Mouse (Mus musculus): ENCODE measurements around the gene Dhdh. TPM values are rescaled to one million over a fixed set of nuclear protein-coding genes. Genes with fewer than 3 reads are reported as not detected.

Dhdh gene
- total RNA-seq, 2 experiments from 2014 or later = 13.1 to 22.9 TPM

- Histone ChIP-seq H3K27ac (peak overlapping the region; percentile 97), H3K4me3 (no peak overlapping the region)
- intact Hi-C loops (cut with DNase I) = no loop called here
- DNase-seq = peak; percentile 38
- no peak for TF ChIP-seq CTCF (IDR thresholded peaks at IDR 0.05)
Observed at GRCm38 (mm10) chr7:45455932-45456696, 32.5 kb downstream of the Dhdh start.

- Histone ChIP-seq H3K27ac (no peak overlapping the region), H3K4me3 (no peak overlapping the region)
- no peak for DNase-seq
- intact Hi-C loops (cut with DNase I) = no loop called here
- TF ChIP-seq CTCF (IDR thresholded peaks at IDR 0.05) = no peak
Observed at GRCm38 (mm10) chr7:45454971-45455370, 33.6 kb downstream of the Dhdh start.

- Histone ChIP-seq H3K4me3 (no peak overlapping the region), H3K27ac (peak overlapping the region; percentile 32)
- TF ChIP-seq CTCF (IDR thresholded peaks at IDR 0.05) = peak; percentile 96; the same call in 1 of the 2 replicates
- peak; percentile 88 for DNase-seq
- intact Hi-C loops (cut with DNase I) = no loop called here
Observed at GRCm38 (mm10) chr7:45451344-45451982, 37.1 kb downstream of the Dhdh start.

GRCm38 (mm10) chr7:45449974-45450373, 38.6 kb downstream of the Dhdh start:
- intact Hi-C loops (cut with DNase I) = no loop called here
- DNase-seq = no peak
- no peak overlapping the region for H3K27ac ChIP-seq
- no peak overlapping the region for H3K4me3 ChIP-seq
- no peak for TF ChIP-seq CTCF (IDR thresholded peaks at IDR 0.05)

- peak; percentile 46 for DNase-seq
- intact Hi-C loops (cut with DNase I) = no loop called here
- peak overlapping the region; percentile 48 for H3K4me3 ChIP-seq
- TF ChIP-seq CTCF (IDR thresholded peaks at IDR 0.05) = peak; percentile 73
- H3K27ac ChIP-seq = peak overlapping the region; percentile 93
Observed at GRCm38 (mm10) chr7:45447325-45447990, 41.1 kb downstream of the Dhdh start.

- intact Hi-C loops (cut with DNase I) = no loop called here
Observed at GRCm38 (mm10) chr7:45446589-45446988, 42.0 kb downstream of the Dhdh start.

GRCm38 (mm10) chr7:45443526-45444420, 44.8 kb downstream of the Dhdh start:
- DNase-seq = peak; percentile 61
- TF ChIP-seq CTCF (IDR thresholded peaks at IDR 0.05) = no peak
- Histone ChIP-seq H3K4me3 (peak overlapping the region; percentile 33), H3K27ac (peak overlapping the region; percentile 93)
- intact Hi-C loops (cut with DNase I) = no loop called here

More at GRCm38 (mm10) chr7:45446589-45446988, 42.0 kb downstream of the Dhdh start:
- DNase-seq = no peak
- TF ChIP-seq CTCF (IDR thresholded peaks at IDR 0.05) = no peak
- Histone ChIP-seq H3K27ac (peak overlapping the region; percentile 93), H3K4me3 (no peak overlapping the region)

- peak; percentile 68 for TF ChIP-seq CTCF (IDR thresholded peaks at IDR 0.05)
- intact Hi-C loops (cut with DNase I) = loop anchor here (1.0 kb wide), 1 partner anchor 32 kb away; the partner anchor contains the start of gene Kcna7
- H3K27ac ChIP-seq = peak within 1 kb of the TSS; percentile 97
- DNase-seq = peak; percentile 88
- H3K4me3 ChIP-seq = peak within 1 kb of the TSS; percentile 87
Observed at GRCm38 (mm10) chr7:45437521-45438276, 50.9 kb downstream of the Dhdh start, which contains the start of gene Ruvbl2. Gene Ruvbl2, minus strand, starts transcription at chr7:45438096.

- no peak for TF ChIP-seq CTCF (IDR thresholded peaks at IDR 0.05)
- no peak for DNase-seq
- H3K27ac ChIP-seq = peak overlapping the region; percentile 97
- H3K4me3 ChIP-seq = peak overlapping the region; percentile 87
- intact Hi-C loops (cut with DNase I) = no loop called here
Observed at GRCm38 (mm10) chr7:45437046-45437445, 51.6 kb downstream of the Dhdh start.

GRCm38 (mm10) chr7:45436444-45436843, 52.2 kb downstream of the Dhdh start:
- DNase-seq = no peak
- Histone ChIP-seq H3K4me3 (peak overlapping the region; percentile 87), H3K27ac (peak overlapping the region; percentile 97)
- intact Hi-C loops (cut with DNase I) = no loop called here
- no peak for TF ChIP-seq CTCF (IDR thresholded peaks at IDR 0.05)

GRCm38 (mm10) chr7:45435038-45435437, 53.6 kb downstream of the Dhdh start:
- H3K4me3 ChIP-seq = peak overlapping the region; percentile 87
- intact Hi-C loops (cut with DNase I) = no loop called here
- peak overlapping the region; percentile 97 for H3K27ac ChIP-seq
- TF ChIP-seq CTCF (IDR thresholded peaks at IDR 0.05) = no peak
- DNase-seq = no peak

All from gastrocnemius, adult 2 months (tissue).